Mouse (Mus musculus) CH12.LX (cell line): Measurements from ENCODE around the gene Alk. TPM values are rescaled to one million over a fixed set of nuclear protein-coding genes. Genes with fewer than 3 reads are reported as not detected.

ENCODE experiments used
- DNase-seq: peaks from one replicate; pipeline ENCODE4 v3.0.0-alpha.2; 2013; ENCODE audit errors: extremely low read depth
- H3K27ac ChIP-seq: 2 replicates; pipeline ENCODE4 v1.5.1; 2012; ENCODE audit warnings: low read depth, mild to moderate bottlenecking, control low read depth, moderate library complexity; ENCODE audit not compliant: insufficient read depth
- H3K27me3 ChIP-seq: replicated peaks from 2 replicates; pipeline ENCODE3; 2012; ENCODE audit warnings: inconsistent platforms
- H3K36me3 ChIP-seq, 2 experiments: replicated peaks in 1 of 2; 2 replicates each; pipeline versions ENCODE3 to v1.6.1; 2012; ENCODE audit warnings: inconsistent platforms in 1 of 2, low read length in 1 of 2, mild to moderate bottlenecking in 1 of 2, mixed read lengths in 1 of 2, moderate library complexity in 1 of 2; ENCODE audit not compliant: control insufficient read depth in 1 of 2, insufficient read depth in 1 of 2
- H3K4me1 ChIP-seq, 2 experiments: 2 replicates each; pipeline ENCODE4 v1.6.1; 2012; ENCODE audit warnings: inconsistent platforms in 1 of 2, moderate library complexity in 1 of 2; ENCODE audit not compliant: insufficient read depth in 2 of 2, control insufficient read depth in 1 of 2
- H3K4me2 ChIP-seq: 2 replicates; pipeline ENCODE4 v1.6.1; 2012; ENCODE audit warnings: low read depth, mild to moderate bottlenecking, control low read depth; ENCODE audit not compliant: poor library complexity, insufficient read depth, severe bottlenecking
- H3K4me3 ChIP-seq, 3 experiments: fragments of 150-350 bp in 1 of 3; sonication (generic) in 1 of 3; replicated peaks in 1 of 3; 2 replicates each; pipeline versions ENCODE3 to v1.5.1; 2011 to 2012; ENCODE audit warnings: low read depth in 2 of 3, low read length in 2 of 3, mild to moderate bottlenecking in 2 of 3, moderate library complexity in 2 of 3, control low read depth in 1 of 3, improper control_type of control experiment in 1 of 3, inconsistent platforms in 1 of 3, mixed read lengths in 1 of 3; ENCODE audit not compliant: poor library complexity in 1 of 3
- H3K79me2 ChIP-seq: replicated peaks from 2 replicates; pipeline ENCODE4 v1.6.1; 2012; ENCODE audit warnings: mild to moderate bottlenecking, moderate library complexity; ENCODE audit not compliant: control insufficient read depth, poor library complexity, insufficient read depth, severe bottlenecking; ENCODE audit errors: extremely low read depth
- H3K9ac ChIP-seq: 2 replicates; pipeline ENCODE4 v1.6.1; 2012; ENCODE audit warnings: low read depth, mild to moderate bottlenecking, control low read depth, moderate library complexity; ENCODE audit not compliant: insufficient read depth
- H3K9me3 ChIP-seq: replicated peaks from 2 replicates; pipeline ENCODE3; 2012; ENCODE audit warnings: low read length, inconsistent platforms, mixed read lengths
- CHD1 ChIP-seq: IDR thresholded peaks from 2 replicates; pipeline ENCODE4 v1.6.1; 2012; ENCODE audit warnings: low read depth, low read length, improper control_type of control experiment, inconsistent platforms
- CHD2 ChIP-seq: IDR thresholded peaks from 2 replicates; pipeline ENCODE4 v1.6.1; 2011; ENCODE audit warnings: low read length, improper control_type of control experiment
- CTCF ChIP-seq, 2 experiments: IDR thresholded peaks in 1 of 2; conservative IDR thresholded peaks in 1 of 2; 2 replicates each; pipeline ENCODE4 v1.5.1; 2011 to 2012; ENCODE audit warnings: low read depth in 2 of 2, low read length in 2 of 2, improper control_type of control experiment in 1 of 2, inconsistent platforms in 1 of 2, mild to moderate bottlenecking in 1 of 2, moderate library complexity in 1 of 2
- EP300 ChIP-seq: IDR thresholded peaks from 2 replicates; pipeline ENCODE4 v1.6.1; 2011; ENCODE audit warnings: low read length, improper control_type of control experiment
- GABPA ChIP-seq: IDR thresholded peaks from 2 replicates; pipeline ENCODE4 v1.6.1; 2012; ENCODE audit warnings: low read depth, low read length, improper control_type of control experiment, inconsistent platforms; ENCODE audit not compliant: insufficient replicate concordance
- JUND ChIP-seq: conservative IDR thresholded peaks from 2 replicates; pipeline ENCODE4 v1.6.1; 2011; ENCODE audit warnings: low read depth, low read length, improper control_type of control experiment
- MAFK ChIP-seq: IDR thresholded peaks from 2 replicates; pipeline ENCODE4 v1.6.1; 2011; ENCODE audit warnings: low read length, improper control_type of control experiment; ENCODE audit not compliant: insufficient replicate concordance
- MAX ChIP-seq: IDR thresholded peaks from 2 replicates; pipeline ENCODE4 v1.6.1; 2011; ENCODE audit warnings: low read length, improper control_type of control experiment
- MAZ ChIP-seq: IDR thresholded peaks from 2 replicates; pipeline ENCODE4 v1.6.1; 2012; ENCODE audit warnings: low read depth, mild to moderate bottlenecking, inconsistent platforms, low read length, improper control_type of control experiment, moderate library complexity
- NRF1 ChIP-seq: IDR thresholded peaks from 2 replicates; pipeline ENCODE4 v1.6.1; 2014; ENCODE audit warnings: low read depth, mild to moderate bottlenecking, inconsistent platforms, low read length, improper control_type of control experiment, moderate library complexity
- PAX5 ChIP-seq: IDR thresholded peaks from 2 replicates; pipeline ENCODE4 v1.6.1; 2012; ENCODE audit warnings: low read length, inconsistent platforms, mixed read lengths
- RAD21 ChIP-seq: IDR thresholded peaks from 2 replicates; pipeline ENCODE4 v1.6.1; 2011; ENCODE audit warnings: low read depth, mild to moderate bottlenecking, low read length, improper control_type of control experiment, moderate library complexity
- SMC3 ChIP-seq: IDR thresholded peaks from 2 replicates; pipeline ENCODE4 v1.6.1; 2011; ENCODE audit warnings: low read depth, low read length, improper control_type of control experiment
- TBP ChIP-seq: conservative IDR thresholded peaks from 2 replicates; pipeline ENCODE4 v1.6.1; 2011; ENCODE audit warnings: low read depth, low read length, improper control_type of control experiment
- ZC3H11A ChIP-seq: IDR thresholded peaks from 2 replicates; pipeline ENCODE4 v1.6.1; 2012; ENCODE audit warnings: low read depth, mild to moderate bottlenecking, inconsistent platforms, low read length, improper control_type of control experiment
- ZMIZ1 ChIP-seq: IDR thresholded peaks from 2 replicates; pipeline ENCODE4 v1.6.1; 2012; ENCODE audit warnings: low read depth, mild to moderate bottlenecking, inconsistent platforms, low read length, improper control_type of control experiment
- dilution Hi-C: fragments of 300-500 bp; cut with MboI; formaldehyde crosslinking; loops from 2 replicates; pipeline ENCODE4 v1.14.3; 2020; ENCODE audit warnings: low sequenced_read_pairs; ENCODE audit not compliant: extremely low pct_unique_long_range_greater_than_20kb, extremely low pct_ligation_motif_present
- in situ Hi-C: fragments of 300-500 bp; cut with MboI; formaldehyde crosslinking; loops from 3 replicates; pipeline ENCODE4 v1.14.3; 2019; ENCODE audit warnings: low sequenced_read_pairs, low pct_ligation_motif_present, low pct_unique_long_range_greater_than_20kb, mixed read lengths
- polyA plus RNA-seq: library from polyadenylated mRNA; unstranded; fragments of >175 nt; gene quantifications from 2 replicates; pipeline ENCODE4 v1.2.1, GENCODE M21; 2012; ENCODE audit warnings: low read depth; ENCODE audit not compliant: insufficient read length
- total RNA-seq, 2 experiments: library from RNA; depleted of rRNA; stranded (reverse); fragments of 300-350 nt in 1 of 2; fragments of >200 nt in 1 of 2; gene quantifications; 2 replicates each; pipeline ENCODE4 v1.2.3; 2012 to 2014

The Alk gene
- total and polyA plus RNA-seq, 3 experiments = 0.38 to 0.63 (median 0.44) TPM

DNA sequence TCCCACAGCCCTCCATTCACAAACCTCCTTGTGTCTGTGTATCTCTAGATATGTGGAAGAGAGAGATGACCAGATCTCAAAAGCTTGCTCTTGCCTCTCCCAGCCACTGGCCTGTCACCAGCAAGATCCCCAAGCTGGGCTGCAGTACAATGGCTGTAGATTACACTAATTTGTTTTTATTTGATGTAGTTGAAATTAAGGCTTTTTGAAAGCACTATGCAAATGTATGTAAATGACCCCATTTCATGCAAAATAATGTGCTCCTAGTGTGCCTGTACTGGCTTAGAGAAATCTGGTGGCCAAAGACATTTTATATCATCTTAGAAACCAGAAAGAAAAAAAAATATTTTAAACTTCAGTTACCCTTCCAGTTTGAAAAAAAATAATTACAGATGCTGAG, 492.4 kb downstream of the Alk start:
- H3K9me3 ChIP-seq = no peaks in the 10 kb centered on the region
- 0 out of 4 replicates have a peak, but pooled peaks cover 0 to 3% of the 10 kb centered on the region in 2 experiments for H3K4me1 ChIP-seq
- H3K79me2 ChIP-seq = no peaks in the 10 kb centered on the region
- H3K4me3 ChIP-seq = no peak overlapping the region
- in situ Hi-C loops = no loop called here
- no peak overlapping the region for H3K9ac ChIP-seq
- dilution Hi-C loops = no loop called here
- TF ChIP-seq TBP = no peak
- TF ChIP-seq CHD2 = no peak
- TF ChIP-seq MAZ = no peak
- TF ChIP-seq MAFK = no peak
- no peak for TF ChIP-seq JUND
- TF ChIP-seq RAD21 = no peak
- no peak for TF ChIP-seq CHD1
- TF ChIP-seq CTCF (conservative IDR thresholded peaks at IDR 0.05 in 1 of 2, IDR thresholded peaks at IDR 0.05 in 1 of 2; ENCODE audit: low read depth in 2 of 2, low read length in 2 of 2) = no peak
- no peak for TF ChIP-seq EP300
- TF ChIP-seq ZMIZ1 = no peak
- TF ChIP-seq PAX5 = no peak
- TF ChIP-seq MAX = no peak
- TF ChIP-seq, all 38 proteins: peak for 0
- no peak for DNase-seq
- no peak overlapping the region for H3K27ac ChIP-seq
- H3K4me2 ChIP-seq = no peak overlapping the region
- no peaks in the 10 kb centered on the region for H3K36me3 ChIP-seq
- H3K27me3 ChIP-seq = no peaks in the 10 kb centered on the region

DNA sequence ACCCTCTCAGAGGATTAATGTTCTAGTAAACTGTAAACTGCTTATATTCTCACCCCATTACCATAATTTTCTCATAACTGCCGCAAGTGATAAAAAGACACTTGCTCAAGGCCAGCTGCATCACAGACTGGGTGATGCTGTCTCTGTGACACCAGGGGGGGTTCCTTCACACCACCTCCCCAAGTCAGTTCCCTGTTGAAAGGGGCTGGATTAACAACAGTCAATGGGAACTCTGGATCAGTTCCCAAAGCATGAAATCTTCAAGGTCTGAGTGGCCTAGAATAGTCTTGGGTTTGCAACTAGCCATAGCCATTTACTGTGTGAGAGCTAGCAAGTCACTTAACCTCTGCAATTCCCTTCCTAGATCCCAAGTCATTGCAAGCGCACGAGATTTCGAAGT, 492.9 kb downstream of the Alk start:
- Histone ChIP-seq H3K79me2 (no peaks in the 10 kb centered on the region), H3K27ac (no peak overlapping the region), H3K9me3 (no peaks in the 10 kb centered on the region), H3K4me3 (no peak overlapping the region), H3K27me3 (no peaks in the 10 kb centered on the region), H3K36me3 (no peaks in the 10 kb centered on the region), H3K4me2 (no peak overlapping the region), H3K4me1 (0 out of 4 replicates have a peak, but pooled peaks cover 0 to 3% of the 10 kb centered on the region in 2 experiments), H3K9ac (no peak overlapping the region)
- peak; percentile 7 for DNase-seq
- in situ Hi-C loops = no loop called here
- no peak for TF ChIP-seq CHD1
- no peak for TF ChIP-seq JUND
- TF ChIP-seq GABPA = no peak
- TF ChIP-seq SMC3 = peak; percentile 65
- TF ChIP-seq NRF1 = no peak
- TF ChIP-seq RAD21 = peak; percentile 47
- no peak for TF ChIP-seq MAFK
- no peak for TF ChIP-seq TBP
- TF ChIP-seq ZC3H11A = no peak
- peak in 1 of 2 experiments; percentile 64; a peak in 2 of 4 replicates for TF ChIP-seq CTCF (conservative IDR thresholded peaks at IDR 0.05 in 1 of 2, IDR thresholded peaks at IDR 0.05 in 1 of 2; ENCODE audit: low read depth in 2 of 2, low read length in 2 of 2)
- dilution Hi-C loops = no loop called here
